Mouse (Mus musculus): ENCODE data around the gene Gm20747.
"Not testable (repeated sequence)": the region's sequence is repeated elsewhere in the genome, so short reads cannot be mapped to it uniquely, and the experiment has no call there.

The Gm20747 gene

DNA sequence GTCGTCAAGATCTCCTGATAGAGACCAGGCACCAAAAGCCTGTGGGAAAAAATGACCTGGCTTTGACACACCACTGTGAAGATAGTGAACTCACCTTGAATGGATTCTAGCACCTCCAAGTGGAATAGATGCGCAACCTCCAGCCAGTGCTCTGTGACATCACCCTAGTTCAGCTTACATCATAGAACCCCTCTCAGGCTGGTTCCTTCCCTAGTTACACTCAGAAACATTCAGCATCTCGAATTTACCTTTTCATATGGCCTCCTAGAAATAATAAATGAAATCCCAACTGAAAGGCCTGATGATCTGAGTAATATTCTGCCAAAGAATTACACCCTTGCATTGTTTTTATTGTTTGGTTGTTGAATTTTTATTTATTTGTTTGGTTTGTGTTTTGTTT is at the start of gene Gm20747:
TSS of gene Gm20747 (minus strand) at position 101 of the 400 bp plus-strand sequence.
- not testable (repeated sequence) for DNase-seq (ENCODE audit: low spot score in 2 of 2)
